Mouse (Mus musculus) G1E (cell line): ENCODE data around the gene Atp8a1.

Experiments used
- CTCF ChIP-seq: IDR thresholded peaks from 2 replicates; pipeline ENCODE4 v1.5.1; 2012; ENCODE audit warnings: low read depth, low read length, inconsistent platforms, mixed read lengths
- GATA1 ChIP-seq: IDR thresholded peaks from 2 replicates; pipeline ENCODE4 v1.6.1; 2012; ENCODE audit warnings: borderline replicate concordance, low read length, inconsistent platforms, mixed read lengths
- GATA2 ChIP-seq: IDR thresholded peaks from 2 replicates; pipeline ENCODE4 v1.6.1; 2012; ENCODE audit warnings: low read depth, low read length, inconsistent platforms, borderline replicate concordance
- POLR2AphosphoS5 ChIP-seq: IDR thresholded peaks from 2 replicates; pipeline ENCODE4 v1.6.1; 2012; ENCODE audit warnings: low read depth, low read length, inconsistent platforms; ENCODE audit not compliant: insufficient replicate concordance
- TAL1 ChIP-seq: conservative IDR thresholded peaks from 2 replicates; pipeline ENCODE4 v1.6.1; 2012; ENCODE audit warnings: low read depth, low read length, inconsistent platforms, mixed read lengths

DNA sequence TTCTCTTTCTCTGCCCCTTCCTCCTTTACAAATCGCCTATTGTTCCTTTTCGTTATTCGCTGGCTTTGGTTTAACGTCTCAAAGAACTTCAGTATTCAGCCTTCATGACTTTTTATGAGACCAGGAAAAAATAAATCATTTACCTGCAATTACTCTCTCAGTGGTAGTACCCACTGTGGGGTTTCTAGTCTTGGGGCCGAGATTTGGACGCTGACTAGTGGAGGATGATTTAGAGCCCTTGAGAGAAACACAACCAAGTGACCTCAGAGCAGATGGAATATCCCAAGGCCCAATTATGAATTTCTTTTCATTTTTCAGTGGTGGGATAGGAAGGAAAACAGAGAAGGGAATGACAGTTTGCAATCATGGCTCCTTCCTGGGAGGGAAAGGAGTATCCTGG is 114.1 kb downstream of the Atp8a1 start:
- no peak for TF ChIP-seq CTCF
- TF ChIP-seq POLR2AphosphoS5: no peak
- TF ChIP-seq GATA1: no peak
- no peak for TF ChIP-seq GATA2
- no peak for TF ChIP-seq TAL1
